In genomic region chr4:94900744-94901143, GRCm38 (mm10) we compare ENCODE assay signal across 9 mouse cellular contexts. TPM values are rescaled to one million over a fixed set of nuclear protein-coding genes. Genes with fewer than 3 reads are reported as not detected.
DNase-seq lines count a peak whose midpoint lies in the region; ATAC-seq and TF ChIP-seq lines count a peak whose summit lies in the region.
"Had no signal": no experiment of that assay in that cellular context is flagged by ENCODE, and none has a peak within 500 bp of the region (broad histone marks: within the 10 kb centered on the region; RNA-seq: fewer than 3 reads in every experiment).

No protein-coding gene starts in this region.

- no peak overlapping the region for H3K9ac ChIP-seq in hindbrain, embryonic 11.5 days (ENCODE audit: low read depth, low read length)

- H3K4me2 ChIP-seq in hindbrain, embryonic 11.5 days (replicated peaks; ENCODE audit: low read depth, low read length): no peak overlapping the region

- no peaks in the 10 kb centered on the region for H3K4me1 ChIP-seq in hindbrain, embryonic 11.5 days (replicated peaks; ENCODE audit: control insufficient read depth, insufficient read depth, low read length)
- no peaks in the 10 kb centered on the region for H3K4me1 ChIP-seq in hindbrain, embryonic 10.5 days (replicated peaks)

- H3K79me2 ChIP-seq in C2C12 (ENCODE audit: control insufficient read depth, insufficient read depth): no peaks in the 10 kb centered on the region

- H3K4me3 ChIP-seq in hindbrain, embryonic 11.5 days (ENCODE audit: low read depth, low read length): no peak overlapping the region
- H3K4me3 ChIP-seq in hindbrain, embryonic 10.5 days: no peak overlapping the region
- H3K4me3 ChIP-seq in C2C12 (ENCODE audit: insufficient read depth, poor library complexity, severe bottlenecking): no peak overlapping the region

- TF ChIP-seq CTCF in C2C12 (IDR thresholded peaks at IDR 0.05; ENCODE audit: control insufficient read depth, insufficient read depth, insufficient read length): no peak

- intact Hi-C loops in gastrocnemius, postnatal 36 days (cut with DNase I): loop anchor here (5.0 kb wide), 1 partner anchor 233 kb away; no protein-coding TSS in a partner anchor

- H3ac ChIP-seq in C2C12 (ENCODE audit: control insufficient read depth, insufficient read length, low read depth): no peak overlapping the region

- no peaks in the 10 kb centered on the region for H3K79me3 ChIP-seq in C2C12 (ENCODE audit: low read depth)

- no peaks in the 10 kb centered on the region for H3K9me3 ChIP-seq in hindbrain, embryonic 11.5 days (ENCODE audit: control insufficient read depth, low read length)
- H3K9me3 ChIP-seq in hindbrain, embryonic 10.5 days: no peaks in the 10 kb centered on the region

- WGBS in hindbrain, embryonic 11.5 days: 39% methylated on average over 2 of the region's 2 CpGs
- WGBS in hindbrain, embryonic 10.5 days: 38% methylated on average over 2 of the region's 2 CpGs

- DNase-seq in hindbrain, embryonic 11.5 days (ENCODE audit: low spot score): peak; percentile 47
- DNase-seq in hindbrain, embryonic 10.5 days (ENCODE audit: low spot score): no peak
- peak; percentile 40 for DNase-seq in Muller cell, postnatal 12 days (ENCODE audit: inconsistent ontology term)
- DNase-seq in hindlimb bud, embryonic 11.5 days (ENCODE audit: extremely low spot score, low read depth, low spot score): peak; percentile 5
- DNase-seq in ovary, postnatal 10 days (ENCODE audit: low spot score): no peak
- no peak for DNase-seq in thymus, postnatal 14 days
- no peak for DNase-seq in gastrocnemius, postnatal 36 days
- DNase-seq: thymus, adult 2 months had no signal

- no peaks in the 10 kb centered on the region for H3K36me3 ChIP-seq in hindbrain, embryonic 11.5 days (ENCODE audit: control insufficient read depth, insufficient read depth, low read length)
- H3K36me3 ChIP-seq in hindbrain, embryonic 10.5 days: no peaks in the 10 kb centered on the region
- no peaks in the 10 kb centered on the region for H3K36me3 ChIP-seq in C2C12 (ENCODE audit: control insufficient read depth, insufficient read depth)

- no peak overlapping the region for H3K27ac ChIP-seq in hindbrain, embryonic 11.5 days (ENCODE audit: low read depth, low read length)
- no peak overlapping the region for H3K27ac ChIP-seq in hindbrain, embryonic 10.5 days

- no peak for ATAC-seq in hindbrain, embryonic 11.5 days (ENCODE audit: low FRiP score)

- H3K27me3 ChIP-seq in hindbrain, embryonic 11.5 days (ENCODE audit: control insufficient read depth, insufficient read depth, low read length): no peaks in the 10 kb centered on the region
- H3K27me3 ChIP-seq in hindbrain, embryonic 10.5 days (ENCODE audit: insufficient read depth, poor library complexity, severe bottlenecking): no peaks in the 10 kb centered on the region
- H3K27me3 ChIP-seq in C2C12 (ENCODE audit: control insufficient read depth, insufficient read depth, insufficient read length): no peaks in the 10 kb centered on the region

TF ChIP-seq in C2C12, 6 proteins besides CTCF, POLR2A, EP300 and RAD21:
- TF ChIP-seq FOSL1 (IDR thresholded peaks at IDR 0.05; ENCODE audit: insufficient read depth, low read length, poor library complexity, severe bottlenecking) (no peak), MYOD1 (IDR thresholded peaks at IDR 0.05; ENCODE audit: control insufficient read depth, insufficient read length, low read depth) (no peak), MAX (IDR thresholded peaks at IDR 0.05) (no peak), MYOG (IDR thresholded peaks at IDR 0.05; ENCODE audit: control insufficient read depth, extremely low read depth, insufficient read length) (no peak), USF1 (IDR thresholded peaks at IDR 0.05; ENCODE audit: low read depth) (peak; percentile 20), CEBPB (IDR thresholded peaks at IDR 0.05; ENCODE audit: low read depth) (no peak)

RNA-seq across cellular contexts. Expression of gene Eqtn, which starts 27.9 kb away (rescaled TPM):
- polyA plus RNA-seq in hindbrain, embryonic 11.5 days (2014; fragmentation: Nextera tagmentation; extraction: Ambion mirVana): 0.15 TPM in 1 of 2 replicates, not detected in the other
- 0.13 and 0.30 TPM in 2 replicates for polyA plus RNA-seq in hindbrain, embryonic 10.5 days (2016; fragmentation: Nextera tagmentation; extraction: Ambion mirVana)
- 0.04 TPM for polyA plus RNA-seq in C2C12 (2012; fragmentation: generic; extraction: Trizol)
- under 1 TPM; 0.48 to 0.52 TPM for total RNA-seq in gastrocnemius, postnatal 36 days (2021)

Comparison
In these comparisons a context has a peak if more than half of its experiments do, and no peak if none do; other contexts are left out.
1. DNase-seq: peak in hindbrain, embryonic 11.5 days (single experiment), Muller cell, postnatal 12 days (single experiment) and hindlimb bud, embryonic 11.5 days (single experiment); none in hindbrain, embryonic 10.5 days (single experiment), ovary, postnatal 10 days (single experiment), thymus, postnatal 14 days (single experiment) and gastrocnemius, postnatal 36 days (0 of 2).